Mouse (Mus musculus) layer of hippocampus, adult 9-11 months (tissue): ENCODE measurements around the gene Vamp1.

Experiments used
- DNase-seq: peaks from one replicate; pipeline ENCODE4 v3.0.0; 2022

The Vamp1 gene

GRCm38 (mm10) chr6:125294049-125294448 lies 78.7 kb downstream of the Vamp1 start:
- DNase-seq: no peak
